Mouse (Mus musculus) heart, postnatal 10 days (tissue): Measurements from ENCODE around the gene Itpr1. TPM values are rescaled to one million over a fixed set of nuclear protein-coding genes. Genes with fewer than 3 reads are reported as not detected.

Experiments
- DNase-seq, 2 experiments: peaks; one replicate each; pipeline ENCODE4 v3.0.0; 2021
- intact Hi-C: fragments of 180-260 bp; cut with DNase I; formaldehyde crosslinking; loops from one replicate; pipeline ENCODE4 v1.15.1; 2025
- total RNA-seq, 2 experiments: library from RNA; stranded (reverse); gene quantifications; 2 replicates each; pipeline ENCODE4 v1.2.3; 2021

Gene Itpr1
- total RNA-seq, 2 experiments from 2014 or later, result 66.2 TPM

- intact Hi-C loops, result no loop called here
- no peak for DNase-seq
Measured at GRCm38 (mm10) chr6:108309391-108310182, 96.7 kb downstream of the Itpr1 start.

- DNase-seq, result no peak
- intact Hi-C loops, result no loop called here
Measured at GRCm38 (mm10) chr6:108313056-108313455, 100.2 kb downstream of the Itpr1 start.

GRCm38 (mm10) chr6:108313997-108314396 lies 101.1 kb downstream of the Itpr1 start:
- intact Hi-C loops, result no loop called here
- no peak for DNase-seq

GRCm38 (mm10) chr6:108316268-108316824 lies 103.5 kb downstream of the Itpr1 start:
- intact Hi-C loops, result no loop called here
- DNase-seq, result no peak

GRCm38 (mm10) chr6:108316951-108317350 lies 104.1 kb downstream of the Itpr1 start:
- no peak for DNase-seq
- intact Hi-C loops, result no loop called here

GRCm38 (mm10) chr6:108321653-108322052 lies 108.8 kb downstream of the Itpr1 start:
- intact Hi-C loops, result no loop called here

GRCm38 (mm10) chr6:108324464-108325025 lies 111.6 kb downstream of the Itpr1 start:
- no peak for DNase-seq
- intact Hi-C loops, result loop anchor here (5.0 kb wide), 2 partner anchors 87 to 112 kb away; partner anchors contain the start of gene Itpr1

More at GRCm38 (mm10) chr6:108321653-108322052, 108.8 kb downstream of the Itpr1 start:
- DNase-seq, result no peak

- intact Hi-C loops, result loop anchor here (5.0 kb wide), 2 partner anchors 88 to 113 kb away; partner anchors contain the start of gene Itpr1
- DNase-seq, result no peak
Measured at GRCm38 (mm10) chr6:108325400-108325799, 112.5 kb downstream of the Itpr1 start.

GRCm38 (mm10) chr6:108325948-108326411 lies 113.1 kb downstream of the Itpr1 start:
- no peak for DNase-seq
- intact Hi-C loops, result loop anchor here (5.0 kb wide), 2 partner anchors 89 to 114 kb away; partner anchors contain the start of gene Itpr1

GRCm38 (mm10) chr6:108326751-108327161 lies 113.9 kb downstream of the Itpr1 start:
- intact Hi-C loops, result loop anchor here (1.0 to 5.0 kb wide), 3 partner anchors 20 to 114 kb away; partner anchors contain the start of gene Itpr1
- no peak for DNase-seq

- intact Hi-C loops, result loop anchor here (1.0 to 5.0 kb wide), 3 partner anchors 21 to 115 kb away; partner anchors contain the start of gene Itpr1
Measured at GRCm38 (mm10) chr6:108327561-108327960, 114.7 kb downstream of the Itpr1 start.

GRCm38 (mm10) chr6:108328296-108328695 lies 115.4 kb downstream of the Itpr1 start:
- intact Hi-C loops, result loop anchor here (5.0 kb wide), 2 partner anchors 91 to 116 kb away; partner anchors contain the start of gene Itpr1
- no peak for DNase-seq

More at GRCm38 (mm10) chr6:108327561-108327960, 114.7 kb downstream of the Itpr1 start:
- no peak for DNase-seq

GRCm38 (mm10) chr6:108330461-108330860 lies 117.6 kb downstream of the Itpr1 start:
- intact Hi-C loops, result no loop called here
- peak in 1 of 2 experiments; percentile 53 for DNase-seq

- intact Hi-C loops, result no loop called here
- no peak for DNase-seq
Measured at GRCm38 (mm10) chr6:108331268-108331667, 118.4 kb downstream of the Itpr1 start.

- intact Hi-C loops, result no loop called here
Measured at GRCm38 (mm10) chr6:108334059-108334458, 121.2 kb downstream of the Itpr1 start.

GRCm38 (mm10) chr6:108335202-108335823 lies 122.4 kb downstream of the Itpr1 start:
- intact Hi-C loops, result no loop called here

More at GRCm38 (mm10) chr6:108334059-108334458, 121.2 kb downstream of the Itpr1 start:
- DNase-seq, result no peak

GRCm38 (mm10) chr6:108336506-108336905 lies 123.6 kb downstream of the Itpr1 start:
- intact Hi-C loops, result no loop called here

More at GRCm38 (mm10) chr6:108335202-108335823, 122.4 kb downstream of the Itpr1 start:
- no peak for DNase-seq

GRCm38 (mm10) chr6:108337289-108337688 lies 124.4 kb downstream of the Itpr1 start:
- no peak for DNase-seq

More at GRCm38 (mm10) chr6:108336506-108336905, 123.6 kb downstream of the Itpr1 start:
- DNase-seq, result no peak

GRCm38 (mm10) chr6:108338362-108338761 lies 125.5 kb downstream of the Itpr1 start:
- intact Hi-C loops, result no loop called here
- DNase-seq, result no peak

More at GRCm38 (mm10) chr6:108337289-108337688, 124.4 kb downstream of the Itpr1 start:
- intact Hi-C loops, result no loop called here

- intact Hi-C loops, result loop anchor here (5.0 kb wide), 1 partner anchor 86 kb away; no protein-coding TSS in a partner anchor
- DNase-seq, result no peak
Measured at GRCm38 (mm10) chr6:108342989-108343388, 130.1 kb downstream of the Itpr1 start.
